Mouse (Mus musculus): ENCODE results near the gene Vars.
"Not testable (repeated sequence)": the region's sequence is repeated elsewhere in the genome, so short reads cannot be mapped to it uniquely, and the experiment has no call there.

The Vars gene

DNA sequence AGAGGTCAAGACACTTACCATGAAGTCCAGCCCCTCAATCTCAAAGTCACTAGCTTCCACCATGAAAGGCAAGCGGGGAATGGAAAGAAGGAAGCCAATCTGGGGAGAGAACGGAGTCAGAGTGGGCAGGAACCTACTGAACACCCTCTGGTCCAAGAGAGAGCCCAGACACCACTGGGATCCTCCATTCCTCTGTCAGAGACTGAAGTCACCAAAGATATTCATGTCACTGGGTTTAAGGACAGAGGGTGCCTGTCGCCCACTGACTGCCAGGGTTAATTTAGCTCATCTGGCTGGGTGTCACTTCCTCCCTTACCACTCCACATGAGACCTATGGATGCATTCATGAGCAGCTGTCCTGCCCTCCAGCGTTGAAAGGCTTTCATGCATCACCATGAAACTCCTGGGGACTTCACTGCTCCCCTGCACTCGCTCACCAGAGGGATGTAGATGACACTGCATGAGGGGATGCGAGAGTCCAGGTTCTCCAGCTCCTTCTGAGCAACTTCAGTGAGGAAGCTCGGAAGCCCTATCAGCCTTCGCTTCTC, 31.6 kb downstream of the Vars start:
- in situ Hi-C loops (cut with MboI; ENCODE audit: low pct_unique_long_range_greater_than_20kb in 1 of 2, low sequenced_read_pairs in 2 of 2, unreplicated experiment in 1 of 2), result no loop called here

GRCm38 (mm10) chr17:35033703-35034102, 32.9 kb downstream of the Vars start:
- in situ Hi-C loops (cut with MboI; ENCODE audit: low pct_unique_long_range_greater_than_20kb in 1 of 2, low sequenced_read_pairs in 2 of 2, unreplicated experiment in 1 of 2), result not testable (repeated sequence)

GRCm38 (mm10) chr17:35034896-35035295, 34.1 kb downstream of the Vars start:
- in situ Hi-C loops (cut with MboI; ENCODE audit: low pct_unique_long_range_greater_than_20kb in 1 of 2, low sequenced_read_pairs in 2 of 2, unreplicated experiment in 1 of 2), result no loop called here

DNA sequence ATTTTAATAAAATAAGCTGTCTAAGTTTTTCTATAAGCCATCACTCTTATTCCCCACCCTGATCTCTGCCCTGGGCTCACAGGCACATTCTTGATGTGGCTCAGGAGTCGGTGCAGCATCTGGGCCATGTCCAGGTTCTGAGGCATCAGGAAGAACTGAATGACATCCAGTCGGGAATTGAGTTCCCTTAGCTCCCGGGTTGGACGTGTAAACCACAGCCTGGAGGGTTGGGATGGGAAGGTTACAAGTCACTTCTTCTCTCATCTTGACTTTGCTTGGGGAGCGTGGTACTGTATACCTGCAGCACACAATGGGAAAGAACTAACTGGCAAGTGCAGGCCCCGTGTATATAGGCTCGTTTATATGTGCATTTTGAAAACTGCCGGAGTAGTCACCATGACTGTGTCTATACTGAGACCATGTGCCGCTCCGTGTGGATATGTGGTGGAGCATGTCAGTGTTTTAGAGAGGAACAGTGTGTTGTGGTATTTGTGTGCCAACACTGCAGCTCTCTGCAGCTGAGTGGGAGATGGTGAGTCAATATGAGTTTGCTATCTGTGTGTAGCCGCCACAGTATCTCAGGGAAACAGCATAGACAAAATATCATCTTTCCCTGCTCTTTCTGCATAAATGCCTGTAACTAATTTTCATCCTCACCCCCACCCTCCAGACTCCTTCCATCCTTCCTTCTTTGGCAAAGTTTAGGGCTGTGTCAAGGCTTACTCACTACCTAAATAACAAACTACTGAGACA, 38.5 kb downstream of the Vars start:
- in situ Hi-C loops (cut with MboI; ENCODE audit: low pct_unique_long_range_greater_than_20kb in 1 of 2, low sequenced_read_pairs in 2 of 2, unreplicated experiment in 1 of 2), result no loop called here

DNA sequence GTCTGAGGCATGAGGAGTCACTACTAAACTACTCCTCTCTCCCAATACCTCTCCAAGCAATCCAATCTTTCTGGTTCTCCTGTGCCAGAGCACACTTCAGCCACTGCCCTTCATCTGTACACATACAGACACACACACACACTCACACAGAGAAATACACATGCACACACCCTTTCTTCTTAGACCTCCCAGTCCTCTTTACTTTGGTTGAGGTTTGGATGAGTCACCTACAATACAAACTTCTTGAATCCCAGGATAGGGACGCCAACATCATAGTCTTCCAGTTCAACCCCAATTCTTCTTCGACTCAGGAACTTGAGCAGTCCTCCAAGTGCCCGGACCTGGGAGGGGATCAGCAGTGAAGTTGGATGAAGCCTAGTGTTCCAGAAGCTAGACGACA, 43.0 kb downstream of the Vars start:
- in situ Hi-C loops (cut with MboI; ENCODE audit: low pct_unique_long_range_greater_than_20kb in 1 of 2, low sequenced_read_pairs in 2 of 2, unreplicated experiment in 1 of 2), result no loop called here

GRCm38 (mm10) chr17:35044904-35045806, 44.4 kb downstream of the Vars start:
- in situ Hi-C loops (cut with MboI; ENCODE audit: low pct_unique_long_range_greater_than_20kb in 1 of 2, low sequenced_read_pairs in 2 of 2, unreplicated experiment in 1 of 2), result no loop called here

DNA sequence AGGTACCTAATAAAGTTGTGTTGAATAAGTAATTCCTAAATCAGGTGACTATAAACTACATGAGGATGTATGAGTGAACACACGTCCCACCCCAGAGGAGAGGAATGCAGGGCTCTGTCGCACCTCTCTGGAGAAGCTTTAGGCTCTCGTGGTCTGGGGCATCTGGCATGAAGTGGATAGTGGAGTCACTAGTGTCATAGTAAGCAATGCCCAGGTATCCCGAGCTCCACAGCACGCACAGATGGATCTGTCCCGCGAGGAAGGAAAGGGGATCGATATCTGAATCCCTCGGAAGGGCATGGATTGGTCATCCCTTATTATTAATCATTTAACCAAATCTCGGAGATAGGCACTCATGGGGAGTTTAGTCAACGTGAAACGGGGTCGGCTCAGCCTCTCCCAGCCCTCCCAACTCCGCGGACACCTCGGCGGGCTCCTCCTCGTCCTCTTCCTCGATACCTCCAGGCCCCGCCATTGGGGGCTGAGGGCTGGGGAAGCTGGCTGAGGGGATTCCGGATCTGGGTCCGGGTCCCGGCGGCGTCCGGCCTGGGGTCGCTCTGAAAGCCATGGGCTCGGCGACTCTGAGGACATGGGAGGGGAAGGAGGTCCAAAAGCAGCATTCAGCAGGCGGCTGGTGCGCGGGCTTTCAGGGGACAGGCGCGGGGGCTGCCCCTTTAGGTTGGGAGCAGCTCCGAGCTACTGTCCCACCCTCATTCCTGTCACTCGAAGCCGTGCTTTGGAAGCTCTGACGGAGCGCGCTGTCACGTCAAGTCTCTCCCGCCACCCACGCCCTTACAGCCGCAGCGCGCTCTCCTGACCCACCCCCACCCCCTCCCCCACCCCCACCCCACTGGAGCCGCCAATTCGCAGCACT, 45.3 kb downstream of the Vars start:
- in situ Hi-C loops (cut with MboI; ENCODE audit: low pct_unique_long_range_greater_than_20kb in 1 of 2, low sequenced_read_pairs in 2 of 2, unreplicated experiment in 1 of 2), result no loop called here

DNA sequence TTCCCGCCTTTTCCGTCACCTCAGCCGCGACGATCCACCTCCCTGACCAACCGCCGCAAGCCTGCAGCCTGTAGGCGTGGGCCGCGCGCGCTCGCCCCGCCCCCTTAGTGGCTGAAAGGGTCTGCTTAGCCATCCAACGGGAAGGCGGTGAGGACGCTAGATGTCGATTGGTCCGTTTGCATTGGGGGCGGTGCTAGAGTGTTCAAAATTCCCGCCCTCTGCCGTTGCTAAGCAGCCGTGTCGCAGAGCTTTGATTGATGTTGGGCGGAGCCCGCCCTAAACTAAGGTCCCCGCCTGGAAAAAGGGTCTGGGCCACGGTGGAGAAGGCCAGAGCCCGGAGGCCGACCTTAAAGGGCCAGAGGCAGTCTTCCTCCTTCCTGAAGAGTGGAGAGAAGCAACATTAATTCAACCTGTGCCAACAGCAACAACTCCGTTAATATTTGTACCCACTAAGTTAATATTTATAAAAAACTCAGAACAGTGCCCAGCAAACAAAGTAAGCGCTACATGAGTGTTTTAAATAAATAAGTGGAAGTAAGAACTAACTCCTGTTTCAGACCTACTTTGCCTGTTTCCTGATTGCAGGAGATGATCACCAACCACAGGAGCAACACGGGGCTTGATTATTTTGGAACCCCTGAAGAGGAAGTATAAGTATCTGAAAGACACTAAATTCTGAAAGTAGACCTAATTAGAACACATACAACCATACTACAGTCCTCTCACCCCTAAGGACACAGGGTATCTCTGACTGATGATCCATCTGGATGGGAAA, 46.1 kb downstream of the Vars start, which contains the start of gene Msh5:
Gene Msh5, minus strand, starts transcription at position 65 of the 775 bp plus-strand sequence.
- in situ Hi-C loops (cut with MboI; ENCODE audit: low pct_unique_long_range_greater_than_20kb in 1 of 2, low sequenced_read_pairs in 2 of 2, unreplicated experiment in 1 of 2), result no loop called here

DNA sequence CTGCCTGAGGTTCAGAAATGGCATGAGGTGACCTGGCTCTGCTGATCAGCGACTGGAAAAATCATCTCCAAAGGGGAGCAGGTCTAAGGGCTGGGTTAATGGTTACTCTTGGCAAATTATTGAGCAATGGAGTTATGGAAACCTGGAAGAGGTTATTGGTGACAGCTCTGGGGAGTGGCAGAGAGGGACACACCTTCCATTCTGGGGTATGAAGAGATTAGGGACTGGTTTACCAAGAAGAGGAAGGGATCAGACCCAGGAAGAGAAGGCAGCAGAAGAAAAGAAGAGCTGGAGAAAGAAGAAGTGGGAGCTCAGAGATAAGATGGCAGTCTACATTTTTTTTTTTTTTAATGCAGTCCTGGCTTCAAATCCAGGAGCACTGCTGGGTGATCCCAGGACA, 46.9 kb downstream of the Vars start:
- in situ Hi-C loops (cut with MboI; ENCODE audit: low pct_unique_long_range_greater_than_20kb in 1 of 2, low sequenced_read_pairs in 2 of 2, unreplicated experiment in 1 of 2), result no loop called here

- in situ Hi-C loops (cut with MboI; ENCODE audit: low pct_unique_long_range_greater_than_20kb in 1 of 2, low sequenced_read_pairs in 2 of 2, unreplicated experiment in 1 of 2), result no loop called here
Observed at GRCm38 (mm10) chr17:35048149-35048931, 47.6 kb downstream of the Vars start.

- in situ Hi-C loops (cut with MboI; ENCODE audit: low pct_unique_long_range_greater_than_20kb in 1 of 2, low sequenced_read_pairs in 2 of 2, unreplicated experiment in 1 of 2), result no loop called here
Observed at GRCm38 (mm10) chr17:35048932-35049440, 48.2 kb downstream of the Vars start.

GRCm38 (mm10) chr17:35049561-35050016, 48.8 kb downstream of the Vars start, which contains the start of gene Clic1:
TSS of gene Clic1 (plus strand) at chr17:35049966.
- in situ Hi-C loops (cut with MboI; ENCODE audit: low pct_unique_long_range_greater_than_20kb in 1 of 2, low sequenced_read_pairs in 2 of 2, unreplicated experiment in 1 of 2), result no loop called here

DNA sequence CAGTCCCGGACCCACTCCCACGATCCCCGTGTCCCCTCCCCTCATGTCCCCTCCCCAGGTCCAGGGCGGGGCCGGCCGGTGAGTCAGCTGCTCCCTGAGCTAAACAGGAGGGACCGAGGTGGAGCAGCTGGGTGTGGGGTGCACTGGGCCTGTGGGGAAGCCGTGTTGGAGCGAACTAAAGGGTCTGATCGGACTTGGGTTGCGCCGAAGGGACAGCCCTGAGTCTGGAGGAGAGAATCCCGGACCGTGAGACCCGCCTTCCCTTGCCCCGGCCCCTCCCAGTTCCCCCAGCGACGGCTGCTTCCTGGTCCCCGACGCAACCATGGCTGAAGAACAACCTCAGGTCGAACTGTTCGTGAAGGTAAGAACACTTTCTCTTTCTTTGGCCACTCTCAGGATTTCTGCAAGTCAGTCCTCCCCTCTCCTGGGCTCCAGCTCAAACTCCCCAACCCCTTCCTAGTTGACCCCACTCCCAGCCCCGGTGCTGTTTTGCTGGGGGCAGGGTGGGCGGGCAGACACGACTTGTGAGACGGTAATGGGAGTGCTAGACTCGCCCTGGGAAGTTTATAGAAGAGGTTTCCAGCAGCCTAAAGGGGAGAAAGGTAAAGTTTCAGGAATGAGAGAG, 49.5 kb downstream of the Vars start:
- in situ Hi-C loops (cut with MboI; ENCODE audit: low pct_unique_long_range_greater_than_20kb in 1 of 2, low sequenced_read_pairs in 2 of 2, unreplicated experiment in 1 of 2), result no loop called here

- in situ Hi-C loops (cut with MboI; ENCODE audit: low pct_unique_long_range_greater_than_20kb in 1 of 2, low sequenced_read_pairs in 2 of 2, unreplicated experiment in 1 of 2), result no loop called here
Observed at GRCm38 (mm10) chr17:35051156-35052086, 50.6 kb downstream of the Vars start.

- in situ Hi-C loops (cut with MboI; ENCODE audit: low pct_unique_long_range_greater_than_20kb in 1 of 2, low sequenced_read_pairs in 2 of 2, unreplicated experiment in 1 of 2), result no loop called here
Observed at GRCm38 (mm10) chr17:35052271-35052798, 51.5 kb downstream of the Vars start.
